Mouse (Mus musculus): Measurements from ENCODE around the gene Dusp7.
A peak's percentile ranks its signal among the peaks of the same experiment; 100 is the strongest.

Dusp7 gene

DNA sequence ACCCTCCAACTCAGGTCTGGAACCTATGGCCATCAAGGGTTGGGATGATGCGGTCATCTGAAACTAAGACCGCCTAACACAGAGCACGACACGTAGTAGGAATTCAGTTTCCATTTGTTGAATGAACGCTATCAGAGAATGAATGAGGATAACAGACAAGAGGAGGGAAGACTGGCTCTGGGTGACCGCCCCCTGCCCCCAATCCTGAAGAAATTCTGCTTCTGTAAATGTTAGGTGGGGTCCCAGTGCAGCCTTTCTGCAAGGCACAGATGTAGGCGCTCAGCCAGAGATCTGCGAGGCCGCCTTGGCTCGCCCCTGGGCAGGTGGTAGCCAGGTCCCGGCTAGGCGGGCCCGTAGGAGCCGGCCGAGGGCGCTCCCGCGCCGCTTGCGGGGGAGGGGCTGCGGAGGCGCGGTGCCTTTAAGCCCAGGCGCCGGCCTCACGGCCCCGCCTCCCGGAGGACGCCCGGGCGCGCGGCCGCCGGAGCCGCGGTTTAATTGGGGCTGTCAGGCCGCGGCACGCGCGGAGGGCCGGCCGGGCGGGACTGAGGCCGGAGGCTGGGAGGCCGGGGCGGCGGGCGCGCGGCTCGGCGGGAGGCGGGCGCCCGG is at the start of gene Dusp7:
Gene Dusp7, plus strand, starts transcription at position 521 of the 606 bp plus-strand sequence.
- peak; percentile 88 for DNase-seq (ENCODE audit: low spot score)

DNA sequence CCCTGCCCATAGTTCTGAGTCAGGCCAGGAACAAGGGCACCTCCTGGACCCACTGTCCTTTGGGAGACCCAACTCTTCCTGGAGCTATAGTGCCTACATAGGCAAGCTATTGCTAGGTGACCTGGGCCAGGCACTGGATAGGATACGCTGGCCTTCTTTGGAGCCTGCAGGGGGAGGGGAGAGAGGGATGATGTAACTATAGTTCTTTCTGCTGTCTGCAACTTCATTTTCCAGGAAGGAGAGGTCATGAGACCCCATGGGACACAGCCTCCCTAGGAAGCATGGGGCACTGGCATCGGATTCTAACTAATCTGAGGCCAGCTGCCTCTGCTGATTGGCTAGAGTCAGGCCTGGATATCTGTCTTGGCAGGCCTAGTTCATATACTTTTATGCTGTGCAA is 49.3 kb upstream of the Dusp7 start:
- DNase-seq (ENCODE audit: low spot score), result no peak

GRCm38 (mm10) chr9:106322497-106322896 is 45.9 kb upstream of the Dusp7 start:
- no peak for DNase-seq (ENCODE audit: low spot score)

DNA sequence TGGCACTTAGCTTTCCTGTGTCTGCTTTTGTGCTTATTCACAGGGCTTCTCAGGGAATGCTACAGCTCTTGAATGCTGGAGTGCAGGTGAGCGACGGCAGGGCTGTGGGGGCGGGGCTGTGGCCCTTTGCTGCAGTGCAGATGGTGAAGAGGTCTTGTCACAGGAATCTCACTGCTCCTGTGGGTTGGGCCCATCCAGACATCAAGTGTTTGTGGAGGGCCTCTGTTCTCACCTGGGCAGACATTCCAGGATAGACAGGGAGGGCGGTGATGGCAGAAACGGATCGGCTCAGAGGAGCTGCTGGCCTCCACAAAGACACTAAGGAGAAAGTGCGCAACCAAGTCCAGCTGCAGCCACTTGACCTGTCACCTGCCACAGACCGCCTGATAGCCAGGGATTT is 42.2 kb upstream of the Dusp7 start:
- peak; percentile 87 for DNase-seq (ENCODE audit: low spot score)

- DNase-seq (ENCODE audit: low spot score), result no peak
These were observed 41.2 kb upstream of the Dusp7 start for GRCm38 (mm10) chr9:106327125-106327809.

DNA sequence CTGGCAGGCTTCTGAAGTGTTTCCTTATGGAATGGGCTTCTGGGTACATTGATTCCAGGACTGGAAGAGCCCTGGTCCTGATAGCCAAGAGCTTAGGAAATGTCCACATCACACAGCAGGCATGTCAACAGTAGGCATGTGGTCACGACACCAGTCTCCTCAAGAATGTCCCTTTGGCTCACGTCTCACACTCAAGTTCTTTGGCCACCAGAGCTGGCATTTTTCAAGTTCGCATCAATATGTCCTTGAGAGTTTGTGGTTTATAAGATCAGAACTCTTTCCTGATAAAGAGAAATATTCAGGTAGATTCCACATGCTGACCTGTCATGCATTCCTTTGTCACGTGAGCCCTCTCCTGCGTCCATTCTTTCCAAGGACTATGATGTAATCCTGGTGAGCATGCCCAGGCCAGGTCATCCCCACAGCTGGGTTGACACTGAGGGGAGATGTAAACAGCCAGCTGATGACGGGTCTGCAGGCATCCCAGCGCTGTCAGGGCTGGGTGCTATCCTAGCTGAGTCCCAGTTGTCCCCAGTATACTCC is 40.3 kb upstream of the Dusp7 start:
- DNase-seq (ENCODE audit: low spot score), result peak; percentile 88

- no peak for DNase-seq (ENCODE audit: low spot score)
These were observed 39.5 kb upstream of the Dusp7 start for GRCm38 (mm10) chr9:106328772-106329511.

GRCm38 (mm10) chr9:106332746-106333145 is 35.7 kb upstream of the Dusp7 start:
- DNase-seq (ENCODE audit: low spot score), result no peak

DNA sequence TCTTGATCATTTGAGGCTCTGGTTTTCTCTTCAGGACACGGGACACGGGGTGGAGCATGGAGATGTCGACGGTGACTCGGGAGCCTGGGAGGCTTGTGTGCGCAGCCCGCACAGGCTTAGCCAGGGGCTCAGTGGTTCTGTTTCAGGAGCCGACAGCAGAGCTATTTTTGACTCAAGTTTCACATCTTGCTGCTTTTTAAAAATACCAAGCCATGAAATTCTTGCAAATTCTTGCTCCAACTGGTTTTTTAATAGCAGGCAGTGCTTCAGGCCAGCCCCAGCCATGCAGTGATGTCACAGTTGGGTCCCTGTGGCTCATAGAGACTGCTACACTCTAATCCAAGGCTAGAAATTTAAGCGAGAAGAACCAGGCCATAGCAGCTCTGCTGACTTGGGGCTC is 30.8 kb upstream of the Dusp7 start:
- DNase-seq (ENCODE audit: low spot score), result no peak

DNA sequence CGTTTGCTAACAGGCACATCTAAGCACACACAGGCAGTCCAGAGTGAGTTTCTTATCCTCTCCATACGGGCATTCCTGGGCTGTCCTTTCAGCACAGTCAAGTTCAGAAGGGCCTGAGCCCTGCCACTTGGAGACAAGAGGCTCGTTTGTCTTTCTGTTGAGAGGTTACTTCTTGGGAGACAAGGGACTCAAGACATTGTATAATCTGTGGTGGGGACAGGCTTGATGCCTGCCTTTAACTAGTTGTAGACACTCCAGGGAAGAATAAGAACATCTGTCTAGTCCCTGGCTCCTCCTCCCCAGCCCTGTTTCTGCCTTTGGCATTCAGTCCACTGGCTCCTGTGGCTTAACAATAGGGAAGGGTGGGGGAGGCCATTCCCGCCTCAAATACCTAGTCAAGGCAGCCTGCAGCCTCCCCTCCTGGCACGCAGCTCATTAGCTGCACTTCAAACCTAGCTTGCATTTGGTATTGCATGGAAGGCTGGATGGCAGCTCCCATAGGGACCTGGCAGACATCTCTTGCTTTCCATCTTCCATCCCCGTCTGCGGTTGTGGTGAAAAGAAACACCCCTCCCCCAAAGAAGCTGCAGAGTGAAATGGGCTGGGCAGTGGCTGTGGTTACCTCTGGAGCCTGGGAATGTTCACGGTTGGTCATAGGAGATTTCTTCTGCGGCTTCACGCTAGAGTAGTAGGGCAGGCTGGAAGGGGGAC is 29.8 kb upstream of the Dusp7 start:
- DNase-seq (ENCODE audit: low spot score), result no peak

DNA sequence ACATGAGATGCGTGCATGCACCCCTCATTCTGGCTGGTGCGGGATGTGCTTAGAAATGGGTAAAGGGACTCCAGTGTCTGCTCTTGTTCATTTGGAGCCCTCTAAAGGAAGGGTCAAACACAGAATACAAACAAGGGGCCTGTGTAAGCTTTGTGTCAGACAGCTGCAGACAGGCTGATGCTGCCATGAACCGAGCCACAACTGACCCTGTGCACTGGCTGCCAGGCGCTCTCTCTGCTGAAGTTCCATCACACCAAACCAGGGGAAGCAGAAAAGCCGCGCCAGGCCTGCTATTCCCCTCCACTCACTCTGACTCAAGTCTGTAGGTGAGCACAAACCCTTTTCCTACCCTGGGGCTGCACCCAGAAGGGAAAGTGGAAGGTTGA is 29.3 kb upstream of the Dusp7 start:
- DNase-seq (ENCODE audit: low spot score), result no peak

GRCm38 (mm10) chr9:106339730-106340129 is 28.7 kb upstream of the Dusp7 start:
- DNase-seq (ENCODE audit: low spot score), result no peak

- DNase-seq (ENCODE audit: low spot score), result no peak
These were observed 27.7 kb upstream of the Dusp7 start for GRCm38 (mm10) chr9:106340501-106341312.

- no peak for DNase-seq (ENCODE audit: low spot score)
These were observed 27.1 kb upstream of the Dusp7 start for GRCm38 (mm10) chr9:106341313-106341686.

DNA sequence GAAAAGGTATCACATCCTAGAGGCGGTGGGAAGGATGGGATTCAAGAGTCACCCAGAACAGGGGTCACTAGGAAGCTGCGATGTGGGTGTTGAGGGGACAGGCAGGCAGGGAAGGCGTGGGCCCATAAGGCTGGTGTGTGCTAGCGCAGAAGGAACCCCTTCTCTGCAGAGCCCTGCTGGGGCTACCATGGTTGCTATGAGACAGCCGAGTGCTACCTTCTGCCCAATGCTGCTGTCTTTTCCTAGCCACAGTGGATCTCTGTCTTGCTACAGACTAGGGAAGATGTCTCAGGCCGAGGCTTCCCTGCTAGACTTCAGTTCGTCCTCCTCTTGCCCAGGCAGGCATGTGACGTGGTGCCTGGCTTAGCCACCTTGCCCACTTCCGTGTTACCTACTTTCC is 25.9 kb upstream of the Dusp7 start:
- DNase-seq (ENCODE audit: low spot score), result no peak

- DNase-seq (ENCODE audit: low spot score), result peak; percentile 69
These were observed 23.3 kb upstream of the Dusp7 start for GRCm38 (mm10) chr9:106345167-106345566.

DNA sequence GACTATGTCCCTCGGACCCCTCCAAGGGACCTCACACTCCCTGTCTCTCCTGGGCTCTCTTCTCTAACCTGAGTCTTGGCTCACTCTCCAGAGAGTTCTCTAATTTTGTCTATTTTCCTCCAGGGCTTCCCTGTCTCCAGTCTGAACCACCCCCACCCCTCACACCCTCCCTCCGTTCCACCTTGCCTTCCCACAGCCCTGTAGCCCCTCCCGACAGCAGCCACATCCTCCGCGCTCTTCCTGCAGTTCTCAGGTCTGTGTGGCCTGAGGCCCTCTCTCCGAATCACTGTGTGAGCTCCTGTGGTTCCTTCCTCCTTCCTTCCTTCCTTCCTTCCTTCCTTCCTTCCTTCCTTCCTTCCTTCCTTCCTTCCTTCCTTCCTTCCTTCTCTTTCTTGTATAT is 22.8 kb upstream of the Dusp7 start:
- no peak for DNase-seq (ENCODE audit: low spot score)

DNA sequence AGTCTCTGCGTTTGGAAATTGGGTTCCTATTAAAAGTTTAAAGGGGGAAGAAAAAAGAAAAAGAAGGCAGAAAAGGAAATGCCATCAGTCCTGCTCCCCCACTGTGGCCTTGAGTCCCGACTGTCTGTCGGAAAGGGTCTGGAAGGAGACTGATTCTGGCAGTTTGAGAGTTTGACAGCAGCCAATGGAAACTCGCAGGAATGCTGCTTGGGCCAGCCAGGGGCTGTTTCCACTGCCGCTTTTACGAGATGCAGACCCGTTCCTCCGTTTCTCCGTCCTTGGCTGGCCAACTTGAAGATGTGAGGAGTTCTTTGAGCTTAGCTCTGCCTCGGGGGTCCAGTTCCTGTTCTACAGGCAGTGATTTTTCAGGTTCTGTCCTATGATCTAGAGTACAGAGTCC is 20.2 kb upstream of the Dusp7 start:
- DNase-seq (ENCODE audit: low spot score), result no peak

- DNase-seq (ENCODE audit: low spot score), result peak; percentile 63
These were observed 19.4 kb upstream of the Dusp7 start for GRCm38 (mm10) chr9:106349075-106349474.

DNA sequence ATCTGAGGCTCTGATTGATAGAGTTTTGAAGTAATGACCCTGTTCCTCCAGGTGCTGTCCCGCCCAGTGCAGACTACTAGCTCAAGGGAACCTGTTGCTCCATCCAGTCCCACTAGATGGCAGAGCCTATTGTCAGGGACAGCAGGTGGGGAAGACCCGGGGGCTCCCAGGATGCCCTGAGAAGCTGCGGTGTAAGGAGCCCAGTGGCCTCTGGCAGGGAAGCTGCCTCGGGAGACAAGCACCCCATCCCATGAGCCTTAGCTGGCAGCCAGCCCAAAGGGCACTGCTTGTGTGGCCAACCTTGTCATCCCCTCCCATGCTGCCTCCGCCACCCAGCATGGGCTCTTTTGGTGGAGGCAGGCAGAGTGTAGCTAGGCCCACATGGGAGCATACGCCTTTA is 17.3 kb upstream of the Dusp7 start:
- no peak for DNase-seq (ENCODE audit: low spot score)

- no peak for DNase-seq (ENCODE audit: low spot score)
These were observed 14.7 kb upstream of the Dusp7 start for GRCm38 (mm10) chr9:106353779-106354178.

DNA sequence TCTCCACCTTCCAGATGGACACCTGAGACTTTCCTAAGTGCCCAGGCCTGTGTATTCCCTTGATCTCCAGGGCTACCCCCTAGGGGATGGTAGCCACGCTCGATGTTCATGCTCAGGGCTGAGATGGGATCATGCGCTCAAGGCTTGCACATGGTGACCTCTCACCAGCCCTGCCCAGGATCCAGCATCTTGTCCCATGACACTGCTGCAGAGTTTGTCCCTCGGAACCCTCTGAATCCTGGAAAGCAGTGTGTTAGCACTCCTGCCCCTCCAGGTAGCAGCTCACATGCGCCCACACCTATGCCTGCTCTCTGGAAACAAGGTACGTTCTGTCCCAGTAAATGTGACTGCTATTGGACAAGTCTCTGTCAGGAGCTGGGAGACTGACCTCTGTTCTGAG is 13.6 kb upstream of the Dusp7 start:
- DNase-seq (ENCODE audit: low spot score), result no peak
